Mouse (Mus musculus): Measurements from ENCODE around the gene Rhno1. TPM values are rescaled to one million over a fixed set of nuclear protein-coding genes. Genes with fewer than 3 reads are reported as not detected.

The Rhno1 gene
- polyA plus RNA-seq, 1 experiment from 2014 or later = 144 TPM

- peak; percentile 26 for DNase-seq (ENCODE audit: low spot score)
Measured at GRCm38 (mm10) chr6:128363007-128363825, 505 bp upstream of the Rhno1 start.

GRCm38 (mm10) chr6:128361901-128362300 lies 810 bp downstream of the Rhno1 start:
- no peak for DNase-seq (ENCODE audit: low spot score)

GRCm38 (mm10) chr6:128358999-128359398 lies 3.7 kb downstream of the Rhno1 start:
- peak; percentile 69 for DNase-seq (ENCODE audit: low spot score)

GRCm38 (mm10) chr6:128355726-128356416 lies 6.8 kb downstream of the Rhno1 start, which contains the start of gene Tulp3:
Gene Tulp3, minus strand, starts transcription at chr6:128355851.
- DNase-seq (ENCODE audit: low spot score) = peak; percentile 93

- no peak for DNase-seq (ENCODE audit: low spot score)
Measured at GRCm38 (mm10) chr6:128355201-128355681, 7.5 kb downstream of the Rhno1 start.

- DNase-seq (ENCODE audit: low spot score) = no peak
Measured at GRCm38 (mm10) chr6:128354140-128354539, 8.6 kb downstream of the Rhno1 start.

- DNase-seq (ENCODE audit: low spot score) = peak; percentile 9
Measured at GRCm38 (mm10) chr6:128349711-128350110, 13.0 kb downstream of the Rhno1 start.

GRCm38 (mm10) chr6:128346782-128347181 lies 15.9 kb downstream of the Rhno1 start:
- no peak for DNase-seq (ENCODE audit: low spot score)

GRCm38 (mm10) chr6:128345623-128346022 lies 17.1 kb downstream of the Rhno1 start:
- DNase-seq (ENCODE audit: low spot score) = no peak

GRCm38 (mm10) chr6:128341956-128342723 lies 20.6 kb downstream of the Rhno1 start:
- DNase-seq (ENCODE audit: low spot score) = no peak

- DNase-seq (ENCODE audit: low spot score) = no peak
Measured at GRCm38 (mm10) chr6:128338876-128339275, 23.8 kb downstream of the Rhno1 start.

- DNase-seq (ENCODE audit: low spot score) = no peak
Measured at GRCm38 (mm10) chr6:128337467-128337866, 25.2 kb downstream of the Rhno1 start.

GRCm38 (mm10) chr6:128334397-128335124 lies 28.1 kb downstream of the Rhno1 start:
- peak; percentile 70 for DNase-seq (ENCODE audit: low spot score)

- DNase-seq (ENCODE audit: low spot score) = peak; percentile 73
Measured at GRCm38 (mm10) chr6:128318317-128318716, 44.4 kb downstream of the Rhno1 start.

- no peak for DNase-seq (ENCODE audit: low spot score)
Measured at GRCm38 (mm10) chr6:128315597-128315996, 47.1 kb downstream of the Rhno1 start.

- no peak for DNase-seq (ENCODE audit: low spot score)
Measured at GRCm38 (mm10) chr6:128314796-128315195, 47.9 kb downstream of the Rhno1 start.

- peak; percentile 69 for DNase-seq (ENCODE audit: low spot score)
Measured at GRCm38 (mm10) chr6:128308311-128308710, 54.4 kb downstream of the Rhno1 start.
